Mouse (Mus musculus): ENCODE measurements around the gene Tmem220.

DNA sequence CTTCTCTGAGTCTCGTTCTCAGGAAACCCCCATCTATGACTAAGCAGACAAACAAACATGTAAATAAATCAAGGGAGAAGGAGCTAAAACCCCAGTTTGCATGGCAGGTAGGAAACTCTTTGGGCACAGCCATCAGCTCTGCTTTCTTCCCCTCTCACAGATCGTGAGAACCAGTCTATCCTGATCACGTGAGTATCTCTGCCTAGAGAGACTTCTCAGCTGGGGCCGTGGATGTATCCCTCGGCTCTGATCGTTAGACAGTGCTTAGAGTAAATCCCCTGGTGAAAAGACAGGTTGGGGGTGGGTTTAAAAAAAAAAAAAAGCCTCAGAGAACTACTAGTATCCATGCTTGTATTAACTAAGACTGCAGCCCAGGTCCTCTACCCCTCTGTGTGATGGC is 58.3 kb downstream of the Tmem220 start:
- TF ChIP-seq POLR2A (IDR thresholded peaks at IDR 0.05; ENCODE audit: control insufficient read depth, extremely low read depth, insufficient read depth, low read length, poor library complexity) (no peak), CTCF (IDR thresholded peaks at IDR 0.05; ENCODE audit: borderline replicate concordance, control insufficient read depth, extremely low read depth, insufficient read depth, low read length, poor library complexity) (no peak)
